Mouse (Mus musculus): ENCODE data around the gene Arid3a.

The Arid3a gene

GRCm38 (mm10) chr10:79974087-79974486, 47.2 kb downstream of the Arid3a start:
- no peak for DNase-seq (ENCODE audit: extremely low read depth, insufficient read length, low spot score)

GRCm38 (mm10) chr10:79974668-79975067, 47.8 kb downstream of the Arid3a start:
- no peak for DNase-seq (ENCODE audit: extremely low read depth, insufficient read length, low spot score)

- DNase-seq (ENCODE audit: extremely low read depth, insufficient read length, low spot score): no peak
Measured at GRCm38 (mm10) chr10:79976071-79976721, 49.4 kb downstream of the Arid3a start.

GRCm38 (mm10) chr10:79976722-79977107, 49.9 kb downstream of the Arid3a start:
- DNase-seq (ENCODE audit: extremely low read depth, insufficient read length, low spot score): no peak

- no peak for DNase-seq (ENCODE audit: extremely low read depth, insufficient read length, low spot score)
Measured at GRCm38 (mm10) chr10:79977324-79977723, 50.5 kb downstream of the Arid3a start.

- no peak for DNase-seq (ENCODE audit: extremely low read depth, insufficient read length, low spot score)
Measured at GRCm38 (mm10) chr10:79978061-79978460, 51.2 kb downstream of the Arid3a start.

- DNase-seq (ENCODE audit: extremely low read depth, insufficient read length, low spot score): no peak
Measured at GRCm38 (mm10) chr10:79979401-79980155, 52.7 kb downstream of the Arid3a start.

- no peak for DNase-seq (ENCODE audit: extremely low read depth, insufficient read length, low spot score)
Measured at GRCm38 (mm10) chr10:79983205-79983604, 56.4 kb downstream of the Arid3a start.

GRCm38 (mm10) chr10:79983670-79984069, 56.8 kb downstream of the Arid3a start:
- peak; percentile 70 for DNase-seq (ENCODE audit: extremely low read depth, insufficient read length, low spot score)

GRCm38 (mm10) chr10:79984195-79984816, 57.5 kb downstream of the Arid3a start, which contains the start of gene Tmem259:
TSS of gene Tmem259 (minus strand) at chr10:79984330.
- peak; percentile 82 for DNase-seq (ENCODE audit: extremely low read depth, insufficient read length, low spot score)

- peak; percentile 94 for DNase-seq (ENCODE audit: extremely low read depth, insufficient read length, low spot score)
Measured at GRCm38 (mm10) chr10:79984871-79985270, 58.0 kb downstream of the Arid3a start.

GRCm38 (mm10) chr10:79985334-79986231, 58.7 kb downstream of the Arid3a start:
- peak; percentile 78 for DNase-seq (ENCODE audit: extremely low read depth, insufficient read length, low spot score)

GRCm38 (mm10) chr10:79986232-79986878, 59.5 kb downstream of the Arid3a start:
- peak; percentile 79 for DNase-seq (ENCODE audit: extremely low read depth, insufficient read length, low spot score)

GRCm38 (mm10) chr10:79986963-79987362, 60.1 kb downstream of the Arid3a start:
- peak; percentile 93 for DNase-seq (ENCODE audit: extremely low read depth, insufficient read length, low spot score)

GRCm38 (mm10) chr10:79987771-79988505, 61.1 kb downstream of the Arid3a start:
- DNase-seq (ENCODE audit: extremely low read depth, insufficient read length, low spot score): peak; percentile 66

- DNase-seq (ENCODE audit: extremely low read depth, insufficient read length, low spot score): peak; percentile 86
Measured at GRCm38 (mm10) chr10:79988506-79989271, 61.8 kb downstream of the Arid3a start, which contains the start of gene Cnn2. TSS of gene Cnn2 (plus strand) at chr10:79988584.

GRCm38 (mm10) chr10:79989272-79989786, 62.5 kb downstream of the Arid3a start:
- no peak for DNase-seq (ENCODE audit: extremely low read depth, insufficient read length, low spot score)

- DNase-seq (ENCODE audit: extremely low read depth, insufficient read length, low spot score): peak; percentile 85
Measured at GRCm38 (mm10) chr10:79989870-79990269, 63.0 kb downstream of the Arid3a start.

All from 3134 (cell line).